In genomic region chr6:91410961-91411368, GRCm38 (mm10) we compare ENCODE assay signal across 8 mouse cellular contexts. TPM values are rescaled to one million over a fixed set of nuclear protein-coding genes. Genes with fewer than 3 reads are reported as not detected.
DNase-seq lines count a peak whose midpoint lies in the region; ATAC-seq and TF ChIP-seq lines count a peak whose summit lies in the region.
"Had no signal": no experiment of that assay in that cellular context is flagged by ENCODE, and none has a peak within 500 bp of the region (broad histone marks: within the 10 kb centered on the region; RNA-seq: fewer than 3 reads in every experiment).

Gene Wnt7a (minus strand): TSS chr6:91411363.

- H3K4me1 ChIP-seq in lung, postnatal 0 days (ENCODE audit: insufficient read depth, low read depth, low read length): peaks cover 4% of the 10 kb centered on the region; the same call in 1 of the 2 replicates
- H3K4me1 ChIP-seq in forebrain, embryonic 16.5 days (replicated peaks; ENCODE audit: control insufficient read depth, insufficient read depth, low read length): peaks cover 24% of the 10 kb centered on the region
- peaks cover 3% of the 10 kb centered on the region; the same call in 1 of the 2 replicates for H3K4me1 ChIP-seq in midbrain, postnatal 0 days (ENCODE audit: insufficient read depth, low read length)

- no peak for DNase-seq in lung, postnatal 0 days (ENCODE audit: low spot score)
- no peak for DNase-seq in lung, postnatal 36 days
- DNase-seq in cerebellum, adult 9-11 months: peak; percentile 76
- peak; percentile 25 to 42 for DNase-seq in layer of hippocampus, postnatal 36 days
- DNase-seq in midbrain, postnatal 0 days (ENCODE audit: low spot score): peak; percentile 22
- no peak for DNase-seq in gastrocnemius, postnatal 4 days (ENCODE audit: low spot score in 2 of 2)

- H3K4me3 ChIP-seq in lung, postnatal 0 days (ENCODE audit: low read depth, low read length): peak within 1 kb of the TSS; percentile 45
- peak within 1 kb of the TSS; percentile 75 for H3K4me3 ChIP-seq in forebrain, embryonic 16.5 days (replicated peaks; ENCODE audit: low read length)
- H3K4me3 ChIP-seq in midbrain, postnatal 0 days (ENCODE audit: low read depth, low read length): peak within 1 kb of the TSS; percentile 76

- no peaks in the 10 kb centered on the region for H3K9me3 ChIP-seq in lung, postnatal 0 days (ENCODE audit: low read length)
- H3K9me3 ChIP-seq in forebrain, embryonic 16.5 days (ENCODE audit: control insufficient read depth, low read length): no peaks in the 10 kb centered on the region
- H3K9me3 ChIP-seq in midbrain, postnatal 0 days (ENCODE audit: low read length): no peaks in the 10 kb centered on the region

- H3K27me3 ChIP-seq in lung, postnatal 0 days (replicated peaks; ENCODE audit: insufficient read depth, low read length): peaks cover 44% of the 10 kb centered on the region
- H3K27me3 ChIP-seq in forebrain, embryonic 16.5 days (replicated peaks; ENCODE audit: control insufficient read depth, insufficient read depth, low read length): no peaks in the 10 kb centered on the region
- H3K27me3 ChIP-seq in midbrain, postnatal 0 days (ENCODE audit: insufficient read depth, low read length): peaks cover 18% of the 10 kb centered on the region

- TF ChIP-seq EP300 in lung, postnatal 0 days (IDR thresholded peaks at IDR 0.05): no peak

- no peaks in the 10 kb centered on the region for H3K36me3 ChIP-seq in lung, postnatal 0 days (ENCODE audit: insufficient read depth, low read length)
- H3K36me3 ChIP-seq in forebrain, embryonic 16.5 days (ENCODE audit: control insufficient read depth, insufficient read depth): 0 out of 2 replicates have a peak, but pooled peaks cover 2% of the 10 kb centered on the region
- no peaks in the 10 kb centered on the region for H3K36me3 ChIP-seq in midbrain, postnatal 0 days (ENCODE audit: insufficient read depth, low read length)

- peak within 1 kb of the TSS; percentile 79 for H3K4me2 ChIP-seq in lung, postnatal 0 days (replicated peaks; ENCODE audit: low read depth, low read length)
- peak within 1 kb of the TSS; percentile 66 for H3K4me2 ChIP-seq in forebrain, embryonic 16.5 days (ENCODE audit: low read length)
- peak within 1 kb of the TSS; percentile 99 for H3K4me2 ChIP-seq in midbrain, postnatal 0 days (ENCODE audit: low read depth, low read length, poor library complexity, severe bottlenecking)

- TF ChIP-seq CTCF in lung, postnatal 0 days (IDR thresholded peaks at IDR 0.05): no peak
- TF ChIP-seq CTCF in midbrain, postnatal 0 days (IDR thresholded peaks at IDR 0.05): no peak

- H3K27ac ChIP-seq in lung, postnatal 0 days (ENCODE audit: low read length): peak within 1 kb of the TSS; percentile 9; the same call in 1 of the 2 replicates
- H3K27ac ChIP-seq in forebrain, embryonic 16.5 days (ENCODE audit: low read length): peak within 1 kb of the TSS; percentile 80
- H3K27ac ChIP-seq in midbrain, postnatal 0 days (ENCODE audit: low read depth, low read length): peak within 1 kb of the TSS; percentile 67

- H3K9ac ChIP-seq in lung, postnatal 0 days (replicated peaks; ENCODE audit: low read depth): no peak within 1 kb of the TSS
- peak within 1 kb of the TSS; percentile 84 for H3K9ac ChIP-seq in forebrain, embryonic 16.5 days (replicated peaks; ENCODE audit: low read depth, low read length)
- peak within 1 kb of the TSS; percentile 70 for H3K9ac ChIP-seq in midbrain, postnatal 0 days (replicated peaks; ENCODE audit: low read length, poor library complexity, severe bottlenecking)

- 2% methylated on average over 22 of the region's 51 CpGs for WGBS in lung, postnatal 0 days
- under 1% methylated on average over 44 of the region's 51 CpGs for WGBS in forebrain, embryonic 16.5 days
- under 1% methylated on average over 44 of the region's 51 CpGs for WGBS in midbrain, postnatal 0 days

- peak; percentile 50 for ATAC-seq in lung, postnatal 0 days
- ATAC-seq in forebrain, embryonic 16.5 days: peak; percentile 74
- peak; percentile 64 for ATAC-seq in midbrain, postnatal 0 days (ENCODE audit: low FRiP score)

RNA-seq across cellular contexts. Expression of gene Wnt7a, which starts in this region (rescaled TPM):
- polyA plus RNA-seq in lung, postnatal 0 days (2015; fragmentation: Nextera tagmentation; extraction: Ambion mirVana): 7.8 and 8.9 TPM in 2 replicates
- 22.7 and 23.0 TPM in 2 replicates for polyA plus RNA-seq in forebrain, embryonic 16.5 days (2015; fragmentation: Nextera tagmentation; extraction: Ambion mirVana)
- total RNA-seq in layer of hippocampus, postnatal 36 days (2021): 10 to 100 TPM; 23.1 to 30.4 TPM
- 12.9 TPM in 2 replicates for total RNA-seq in midbrain, postnatal 0 days (2014; rRNA removed)
- 6.4 and 8.5 TPM in 2 replicates for polyA plus RNA-seq in midbrain, postnatal 0 days (2015; fragmentation: Nextera tagmentation; extraction: Ambion mirVana)
- not detected for total RNA-seq in gastrocnemius, postnatal 4 days (2021)
- total RNA-seq: common myeloid progenitor, adult 5-6 weeks had no signal

Comparison
In these comparisons a context has a peak if more than half of its experiments do, and no peak if none do; other contexts are left out.
1. RNA of gene Wnt7a (total RNA-seq): 23.1 to 30.4 TPM in layer of hippocampus, postnatal 36 days and 12.9 TPM in midbrain, postnatal 0 days; not detected in gastrocnemius, postnatal 4 days; every median in the first group is over 10 times any median in the second.
2. DNase-seq: peak in cerebellum, adult 9-11 months (single experiment), layer of hippocampus, postnatal 36 days (2 of 2) and midbrain, postnatal 0 days (single experiment); none in lung, postnatal 0 days (single experiment), lung, postnatal 36 days (single experiment) and gastrocnemius, postnatal 4 days (0 of 2).
3. H3K27ac ChIP-seq: peak in every context shown above with its lines; median percentile 80 in forebrain, embryonic 16.5 days; 67 in midbrain, postnatal 0 days; 9 in lung, postnatal 0 days.
4. Peak in every context shown above with its lines, with median percentiles within 50 percentile points of each other: ATAC-seq, H3K4me2 ChIP-seq and H3K4me3 ChIP-seq.